Mouse (Mus musculus): ENCODE measurements at regions not wholly inside any gene's neighbourhood (a gene's known extent, or its start where the extent isn't known, plus 50 kb on each side); places are given as distances from the start of the nearest gene placed in this dataset.

GRCm38 (mm10) chr5:12222622-12223021 lies 160.6 kb upstream of the Sema3d start:
- DNase-seq (ENCODE audit: low spot score in 2 of 2), result no peak

GRCm38 (mm10) chr5:12233377-12234096 lies 149.6 kb upstream of the Sema3d start:
- no peak for DNase-seq (ENCODE audit: low spot score in 2 of 2)

- no peak for DNase-seq (ENCODE audit: low spot score in 2 of 2)
These were observed 139.9 kb upstream of the Sema3d start for GRCm38 (mm10) chr5:12243179-12243805.

DNA sequence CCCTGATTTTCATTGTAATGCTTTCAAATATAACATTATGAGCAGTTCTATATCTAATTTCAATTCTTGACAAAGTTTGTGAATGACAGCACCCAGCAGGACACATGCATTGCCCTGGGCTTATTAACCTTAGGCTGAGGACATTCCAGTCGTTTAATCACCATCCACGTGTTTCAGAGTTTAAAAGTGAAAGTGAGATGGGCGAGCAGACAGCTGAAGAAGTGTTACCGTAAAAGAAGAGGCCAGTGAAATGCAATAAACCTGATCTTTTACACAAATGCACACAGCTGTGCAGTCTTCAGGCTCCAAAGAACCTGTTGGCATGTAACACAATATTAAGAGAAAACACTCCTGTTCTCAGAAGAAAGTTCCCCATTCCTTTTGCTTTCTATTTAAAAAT lies 89.5 kb upstream of the Sema3d start:
- no peak for DNase-seq (ENCODE audit: low spot score in 2 of 2)

DNA sequence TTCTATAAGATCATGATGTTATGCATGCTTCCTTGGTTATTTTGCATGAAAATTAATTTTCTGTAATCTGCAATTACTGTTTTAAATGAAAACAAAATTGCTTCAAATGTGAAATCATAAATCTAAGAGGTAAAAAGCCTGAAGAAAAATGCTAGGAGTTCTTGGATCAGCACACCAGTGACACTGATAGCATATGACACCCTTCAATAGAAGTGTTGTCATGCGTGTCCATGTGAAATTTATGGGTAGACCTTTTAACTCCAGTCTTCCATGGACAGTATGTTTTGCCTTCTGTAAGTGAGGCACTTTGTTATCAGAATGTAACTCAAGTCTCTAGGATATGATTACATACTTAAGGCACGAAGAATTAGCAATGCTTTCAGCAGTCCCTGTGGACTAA lies 85.9 kb upstream of the Sema3d start:
- DNase-seq (ENCODE audit: low spot score in 2 of 2), result no peak

- DNase-seq (ENCODE audit: low spot score in 2 of 2), result no peak
These were observed 81.1 kb upstream of the Sema3d start for GRCm38 (mm10) chr5:12301833-12302808.

GRCm38 (mm10) chr5:12309408-12309807 lies 73.8 kb upstream of the Sema3d start:
- DNase-seq (ENCODE audit: low spot score in 2 of 2), result no peak

DNA sequence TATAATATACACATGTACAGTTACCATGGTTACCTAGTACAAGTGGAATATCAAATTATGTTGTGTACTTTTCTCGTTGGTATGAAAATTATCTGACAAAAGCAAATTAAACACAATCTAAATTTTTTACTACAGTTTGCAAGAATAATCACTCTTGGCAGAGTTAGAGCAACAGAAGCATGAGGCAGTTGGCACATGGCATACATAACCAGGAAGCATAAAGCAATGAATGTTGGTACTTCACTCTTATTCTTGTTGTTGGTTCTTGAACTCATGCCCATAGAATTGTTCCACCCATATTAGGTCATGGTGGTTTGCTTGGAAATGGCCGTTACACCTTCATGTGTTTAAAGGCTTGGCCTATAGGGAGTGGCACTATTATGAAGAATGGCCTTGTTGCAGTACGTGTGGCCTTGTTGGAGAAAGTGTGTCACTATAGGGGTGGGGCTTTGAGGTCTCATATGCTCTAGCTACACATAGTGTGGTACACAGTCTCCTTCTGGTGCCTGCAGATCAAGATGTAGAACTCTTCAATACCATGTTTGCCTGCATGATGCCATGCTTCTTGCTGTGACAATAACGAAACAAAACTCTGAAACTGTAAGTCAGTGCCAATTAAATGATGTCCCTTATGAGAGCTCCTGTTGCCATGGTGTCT lies 50.4 kb upstream of the Sema3d start:
- DNase-seq (ENCODE audit: low spot score in 2 of 2), result no peak
